Mouse (Mus musculus) limb, embryonic 14.5 days (tissue): ENCODE results near the gene Tram2. TPM values are rescaled to one million over a fixed set of nuclear protein-coding genes. Genes with fewer than 3 reads are reported as not detected.

Experiments
- ATAC-seq: fragments of 200-750 bp; cut with Nextera tagmentation; 2 replicates; pipeline ENCODE4 v1.8.0; 2017; ENCODE audit warnings: low read depth, moderate number of reproducible peaks, moderate TSS enrichment; ENCODE audit not compliant: low FRiP score
- DNase-seq: peaks from one replicate; pipeline ENCODE4 v3.0.0-alpha.2; 2015; ENCODE audit warnings: low spot score
- H3K27ac ChIP-seq: fragments of 300-500 bp; sonication (generic); replicated peaks from 2 replicates; pipeline ENCODE4 v1.5.1; 2014; ENCODE audit warnings: low read depth, mild to moderate bottlenecking, low read length, moderate library complexity, mixed read lengths
- H3K27me3 ChIP-seq: fragments of 300-500 bp; sonication (generic); 2 replicates; pipeline ENCODE4 v1.6.1; 2014; ENCODE audit warnings: low read length, mixed read lengths; ENCODE audit not compliant: control insufficient read depth, insufficient read depth
- H3K36me3 ChIP-seq: fragments of 300-500 bp; sonication (generic); 2 replicates; pipeline ENCODE4 v1.6.1; 2014; ENCODE audit warnings: mild to moderate bottlenecking, low read length, moderate library complexity, mixed read lengths; ENCODE audit not compliant: control insufficient read depth, insufficient read depth
- H3K4me1 ChIP-seq: fragments of 300-500 bp; sonication (generic); 2 replicates; pipeline ENCODE4 v1.6.1; 2014; ENCODE audit warnings: antibody characterized with exemption, low read length, mixed read lengths; ENCODE audit not compliant: control insufficient read depth, insufficient read depth
- H3K4me2 ChIP-seq: fragments of 300-500 bp; sonication (generic); replicated peaks from 2 replicates; pipeline ENCODE4 v1.6.1; 2014; ENCODE audit warnings: low read depth, mild to moderate bottlenecking, low read length, moderate library complexity; ENCODE audit not compliant: severe bottlenecking
- H3K4me3 ChIP-seq: fragments of 300-500 bp; sonication (generic); replicated peaks from 2 replicates; pipeline ENCODE4 v1.5.1; 2014; ENCODE audit warnings: low read length
- H3K9ac ChIP-seq: fragments of 300-500 bp; sonication (generic); 2 replicates; pipeline ENCODE4 v1.6.1; 2014; ENCODE audit warnings: mild to moderate bottlenecking, low read depth, low read length, moderate library complexity; ENCODE audit not compliant: severe bottlenecking
- H3K9me3 ChIP-seq: fragments of 300-500 bp; sonication (generic); 2 replicates; pipeline ENCODE4 v1.6.1; 2016; ENCODE audit warnings: low read length; ENCODE audit not compliant: control insufficient read depth
- POLR2A ChIP-seq: fragments of 200-500 bp; IDR thresholded peaks from 2 replicates; pipeline ENCODE4 v1.8.0; 2012; ENCODE audit warnings: inconsistent platforms, mild to moderate bottlenecking, moderate library complexity, borderline replicate concordance; ENCODE audit not compliant: insufficient read depth, insufficient read length; ENCODE audit errors: extremely low read depth
- WGBS: fragments of 180-500 bp; shearing (Covaris S2); extraction: QIAGEN DNeasy Blood & Tissue Kit; methylation state at CpG from one replicate; pipeline ENCODE4 v1.1.7; 2014; 5-methylcytosine and 5-hydroxymethylcytosine counted together
- polyA plus RNA-seq, 2 experiments: library from polyadenylated mRNA; depleted of rRNA in 1 of 2; stranded (reverse) in 1 of 2; unstranded in 1 of 2; fragments of >200 nt; fragmentation: Nextera tagmentation in 1 of 2; extraction: Ambion mirVana in 1 of 2; gene quantifications; 2 replicates each; pipeline versions ENCODE4 v1.2.1 to v1.2.3; 2012 to 2014

The Tram2 gene
- polyA plus RNA-seq, 2 experiments, result 15.5 to 20.3 TPM

- no peaks in the 10 kb centered on the region for H3K9me3 ChIP-seq
- peaks cover 35% of the 10 kb centered on the region for H3K36me3 ChIP-seq
- TF ChIP-seq POLR2A, result no peak
- no peak overlapping the region for H3K4me3 ChIP-seq
- no peak overlapping the region for H3K4me2 ChIP-seq
- H3K27me3 ChIP-seq, result no peaks in the 10 kb centered on the region
- no peak overlapping the region for H3K27ac ChIP-seq
- peak; percentile 43 for DNase-seq
- no peaks in the 10 kb centered on the region for H3K4me1 ChIP-seq
- WGBS, result 46% methylated on average over 8 of the region's 8 CpGs
- peak; percentile 44; the same call in 1 of the 2 replicates for ATAC-seq
- H3K9ac ChIP-seq, result no peak overlapping the region
These were observed 64.6 kb downstream of the Tram2 start for GRCm38 (mm10) chr1:21014463-21014862.

- no peak overlapping the region for H3K9ac ChIP-seq
- H3K27me3 ChIP-seq, result no peaks in the 10 kb centered on the region
- H3K9me3 ChIP-seq, result no peaks in the 10 kb centered on the region
- H3K36me3 ChIP-seq, result peaks cover 50% of the 10 kb centered on the region
- H3K4me3 ChIP-seq, result no peak overlapping the region
- no peak for ATAC-seq
- TF ChIP-seq POLR2A, result no peak
- H3K4me1 ChIP-seq, result no peaks in the 10 kb centered on the region
- H3K27ac ChIP-seq, result no peak overlapping the region
- no peak overlapping the region for H3K4me2 ChIP-seq
- WGBS, result 74% methylated on average over 6 of the region's 6 CpGs
- no peak for DNase-seq
These were observed 68.7 kb downstream of the Tram2 start for GRCm38 (mm10) chr1:21010282-21010800.

GRCm38 (mm10) chr1:21008891-21009290 is 70.1 kb downstream of the Tram2 start:
- WGBS, result 72% methylated on average over 4 of the region's 4 CpGs
- peaks cover 64% of the 10 kb centered on the region for H3K36me3 ChIP-seq
- ATAC-seq, result no peak

GRCm38 (mm10) chr1:21007941-21008701 is 70.9 kb downstream of the Tram2 start:
- H3K9ac ChIP-seq, result no peak overlapping the region
- no peaks in the 10 kb centered on the region for H3K4me1 ChIP-seq
- TF ChIP-seq POLR2A, result no peak
- no peak overlapping the region for H3K27ac ChIP-seq
- WGBS, result 55% methylated on average over 7 of the region's 7 CpGs
- ATAC-seq (no peak), DNase-seq (no peak)
- H3K9me3 ChIP-seq, result no peaks in the 10 kb centered on the region
- peaks cover 69% of the 10 kb centered on the region for H3K36me3 ChIP-seq
- H3K27me3 ChIP-seq, result no peaks in the 10 kb centered on the region
- no peak overlapping the region for H3K4me3 ChIP-seq
- no peak overlapping the region for H3K4me2 ChIP-seq

More at GRCm38 (mm10) chr1:21008891-21009290, 70.1 kb downstream of the Tram2 start:
- Histone ChIP-seq H3K27me3 (no peaks in the 10 kb centered on the region), H3K4me1 (no peaks in the 10 kb centered on the region), H3K9me3 (no peaks in the 10 kb centered on the region), H3K9ac (no peak overlapping the region), H3K4me3 (no peak overlapping the region), H3K4me2 (no peak overlapping the region), H3K27ac (no peak overlapping the region)
- peak; percentile 11 for DNase-seq
- TF ChIP-seq POLR2A, result no peak

GRCm38 (mm10) chr1:21006775-21007174 is 72.3 kb downstream of the Tram2 start:
- H3K36me3 ChIP-seq, result peaks cover 68% of the 10 kb centered on the region
- WGBS, result 90% methylated on average over 5 of the region's 5 CpGs

More at GRCm38 (mm10) chr1:21006775-21007174, 72.3 kb downstream of the Tram2 start:
- H3K27me3 ChIP-seq, result no peaks in the 10 kb centered on the region
- no peak for TF ChIP-seq POLR2A
- H3K9ac ChIP-seq, result no peak overlapping the region
- no peak overlapping the region for H3K27ac ChIP-seq
- DNase-seq, result no peak
- H3K9me3 ChIP-seq, result no peaks in the 10 kb centered on the region
- H3K4me1 ChIP-seq, result no peaks in the 10 kb centered on the region
- no peak overlapping the region for H3K4me2 ChIP-seq
- ATAC-seq, result no peak
- H3K4me3 ChIP-seq, result no peak overlapping the region
